Mouse (Mus musculus): ENCODE results near the gene Tmem107. TPM values are rescaled to one million over a fixed set of nuclear protein-coding genes. Genes with fewer than 3 reads are reported as not detected.

Gene Tmem107
- polyA plus RNA-seq, 1 experiment from 2014 or later, result 62.9 TPM

DNA sequence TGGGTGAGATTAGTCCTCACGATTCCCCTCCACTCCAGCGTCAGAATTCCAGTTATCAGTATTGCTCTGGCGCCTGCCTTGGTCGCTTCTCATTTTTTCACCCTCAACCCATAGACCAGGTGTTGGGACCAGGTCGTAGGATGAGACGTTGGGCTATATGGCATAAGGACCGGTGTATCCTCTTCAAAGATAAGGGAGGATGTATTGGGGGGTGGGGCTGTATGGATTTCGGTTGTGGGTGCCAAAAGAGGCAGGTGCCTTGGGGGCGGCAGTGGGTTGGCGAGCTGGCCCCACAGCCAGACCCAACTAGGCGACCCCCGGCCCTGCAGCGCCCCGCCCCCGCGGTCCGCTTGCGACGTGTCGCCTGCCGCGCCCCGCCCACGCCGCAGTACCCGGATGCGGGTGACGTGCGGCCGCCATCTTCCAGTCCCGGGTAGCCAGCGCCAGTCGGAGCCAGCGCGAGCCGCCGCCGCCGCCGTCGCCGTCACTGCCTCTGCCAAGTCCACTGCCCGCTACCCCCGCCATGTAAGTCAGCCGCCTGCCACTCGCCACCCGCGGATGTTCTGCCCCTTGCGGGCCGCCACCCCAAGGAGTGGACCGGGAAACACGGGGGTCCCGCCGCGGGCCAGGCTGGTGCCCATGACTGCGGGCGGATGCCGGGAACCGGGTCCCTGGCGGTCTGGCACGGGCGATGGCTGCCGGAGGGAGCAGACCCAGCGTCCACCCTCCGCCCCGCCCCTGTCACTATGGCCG is 17.7 kb downstream of the Tmem107 start, which contains the start of gene Vamp2:
Gene Vamp2 (plus strand): TSS at position 388 of the 753 bp plus-strand sequence.
- Histone ChIP-seq H3K36me3 (ENCODE audit: insufficient read depth, low read length) (0 out of 2 replicates have a peak, but pooled peaks cover 4% of the 10 kb centered on the region), H3K9me3 (ENCODE audit: low read length) (no peaks in the 10 kb centered on the region), H3K27me3 (replicated peaks; ENCODE audit: insufficient read depth, low read length) (no peaks in the 10 kb centered on the region), H3K27ac (ENCODE audit: low read length) (peak within 1 kb of the TSS; percentile 97), H3K4me3 (ENCODE audit: low read depth, low read length) (peak within 1 kb of the TSS; percentile 99), H3K4me2 (replicated peaks; ENCODE audit: low read depth, low read length) (peak within 1 kb of the TSS; percentile 91), H3K4me1 (ENCODE audit: insufficient read depth, low read depth, low read length) (peaks cover 10% of the 10 kb centered on the region), H3K9ac (replicated peaks; ENCODE audit: low read depth) (peak within 1 kb of the TSS; percentile 100)
- TF ChIP-seq EP300 (IDR thresholded peaks at IDR 0.05) (no peak), CTCF (IDR thresholded peaks at IDR 0.05) (no peak)
- WGBS, result 2% methylated on average over 50 of the region's 67 CpGs
- peak; percentile 85 for ATAC-seq
- peak; percentile 92 for DNase-seq (ENCODE audit: low spot score)

GRCm38 (mm10) chr11:69088856-69089615 is 18.4 kb downstream of the Tmem107 start:
- DNase-seq (ENCODE audit: low spot score), result peak; percentile 61
- Histone ChIP-seq H3K27me3 (replicated peaks; ENCODE audit: insufficient read depth, low read length) (no peaks in the 10 kb centered on the region), H3K36me3 (ENCODE audit: insufficient read depth, low read length) (0 out of 2 replicates have a peak, but pooled peaks cover 4% of the 10 kb centered on the region), H3K4me1 (ENCODE audit: insufficient read depth, low read depth, low read length) (peaks cover 10% of the 10 kb centered on the region), H3K27ac (ENCODE audit: low read length) (peak overlapping the region; percentile 97), H3K4me2 (replicated peaks; ENCODE audit: low read depth, low read length) (peak overlapping the region; percentile 91), H3K9me3 (ENCODE audit: low read length) (no peaks in the 10 kb centered on the region), H3K9ac (replicated peaks; ENCODE audit: low read depth) (peak overlapping the region; percentile 100), H3K4me3 (ENCODE audit: low read depth, low read length) (peak overlapping the region; percentile 99)
- 10% methylated on average over 22 of the region's 25 CpGs for WGBS
- TF ChIP-seq EP300 (IDR thresholded peaks at IDR 0.05) (no peak), CTCF (IDR thresholded peaks at IDR 0.05) (no peak)
- ATAC-seq, result peak; percentile 20

GRCm38 (mm10) chr11:69089616-69090290 is 19.1 kb downstream of the Tmem107 start:
- ATAC-seq (no peak), DNase-seq (ENCODE audit: low spot score) (no peak)
- H3K27me3 ChIP-seq (replicated peaks; ENCODE audit: insufficient read depth, low read length), result no peaks in the 10 kb centered on the region
- H3K9me3 ChIP-seq (ENCODE audit: low read length), result no peaks in the 10 kb centered on the region
- H3K4me3 ChIP-seq (ENCODE audit: low read depth, low read length), result peak overlapping the region; percentile 99
- TF ChIP-seq CTCF (IDR thresholded peaks at IDR 0.05) (no peak), EP300 (IDR thresholded peaks at IDR 0.05) (no peak)
- peak overlapping the region; percentile 91 for H3K4me2 ChIP-seq (replicated peaks; ENCODE audit: low read depth, low read length)
- H3K27ac ChIP-seq (ENCODE audit: low read length), result peak overlapping the region; percentile 97; the same call in 1 of the 2 replicates
- H3K36me3 ChIP-seq (ENCODE audit: insufficient read depth, low read length), result 0 out of 2 replicates have a peak, but pooled peaks cover 4% of the 10 kb centered on the region
- peaks cover 10% of the 10 kb centered on the region for H3K4me1 ChIP-seq (ENCODE audit: insufficient read depth, low read depth, low read length)
- 72% methylated on average over 12 of the region's 12 CpGs for whole genome bisulfite sequencing
- peak overlapping the region; percentile 100 for H3K9ac ChIP-seq (replicated peaks; ENCODE audit: low read depth)

GRCm38 (mm10) chr11:69090367-69090766 is 19.8 kb downstream of the Tmem107 start:
- Histone ChIP-seq H3K9me3 (ENCODE audit: low read length) (no peaks in the 10 kb centered on the region), H3K27me3 (replicated peaks; ENCODE audit: insufficient read depth, low read length) (no peaks in the 10 kb centered on the region), H3K4me3 (ENCODE audit: low read depth, low read length) (no peak overlapping the region), H3K36me3 (ENCODE audit: insufficient read depth, low read length) (0 out of 2 replicates have a peak, but pooled peaks cover 4% of the 10 kb centered on the region), H3K4me2 (replicated peaks; ENCODE audit: low read depth, low read length) (peak overlapping the region; percentile 91; the same call in 1 of the 2 replicates), H3K27ac (ENCODE audit: low read length) (peak overlapping the region; percentile 34; the same call in 1 of the 2 replicates), H3K9ac (replicated peaks; ENCODE audit: low read depth) (0 out of 2 replicates have a peak overlapping the region, but pooled peaks have one; percentile 100), H3K4me1 (ENCODE audit: insufficient read depth, low read depth, low read length) (peaks cover 10% of the 10 kb centered on the region)
- 37% methylated on average over 6 of the region's 6 CpGs for WGBS
- TF ChIP-seq CTCF (IDR thresholded peaks at IDR 0.05), result no peak
- no peak for TF ChIP-seq EP300 (IDR thresholded peaks at IDR 0.05)
- ATAC-seq, result no peak
- no peak for DNase-seq (ENCODE audit: low spot score)

DNA sequence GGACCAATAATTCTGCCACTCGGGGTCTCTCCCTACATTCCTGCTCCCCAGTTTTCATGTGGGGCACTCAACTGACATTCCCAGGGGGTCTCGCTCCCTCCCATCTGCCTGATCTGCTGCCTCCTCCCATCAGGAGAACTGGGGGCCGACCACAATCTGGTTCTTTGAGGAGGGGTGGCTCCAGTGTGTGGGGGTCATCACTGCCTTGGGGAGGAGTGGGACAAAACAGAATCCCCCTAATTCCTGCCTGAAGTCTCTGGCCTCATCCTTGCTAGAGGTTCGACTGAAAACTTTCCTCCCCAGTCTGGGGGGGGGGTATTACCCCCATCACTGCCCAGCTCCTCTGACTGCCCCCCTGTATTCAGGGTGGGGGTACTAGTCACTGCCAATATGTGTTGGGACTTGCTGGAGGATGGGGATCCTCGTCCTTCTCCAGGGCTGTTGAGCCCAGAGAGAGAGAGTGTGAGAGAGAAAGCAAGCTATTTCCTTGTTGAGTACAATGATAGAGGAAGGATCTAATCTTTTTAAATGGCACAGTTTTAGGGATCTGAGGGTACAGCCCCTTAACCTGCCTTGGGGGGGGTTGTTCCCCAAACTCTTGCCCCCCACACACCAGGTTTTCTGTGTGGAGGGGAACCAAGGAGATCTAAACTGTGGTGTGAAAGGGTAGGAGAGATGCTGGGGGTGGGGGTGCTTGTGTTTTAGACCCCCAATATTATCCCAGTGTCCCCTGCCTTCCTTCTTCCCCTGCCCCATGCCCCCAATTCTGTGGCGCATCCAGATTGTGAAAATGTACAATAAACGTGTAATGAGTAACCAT is 21.2 kb downstream of the Tmem107 start:
- Histone ChIP-seq H3K4me2 (replicated peaks; ENCODE audit: low read depth, low read length) (no peak overlapping the region), H3K27me3 (replicated peaks; ENCODE audit: insufficient read depth, low read length) (no peaks in the 10 kb centered on the region), H3K9ac (replicated peaks; ENCODE audit: low read depth) (no peak overlapping the region), H3K27ac (ENCODE audit: low read length) (peak overlapping the region; percentile 27; the same call in 1 of the 2 replicates), H3K36me3 (ENCODE audit: insufficient read depth, low read length) (0 out of 2 replicates have a peak, but pooled peaks cover 4% of the 10 kb centered on the region), H3K9me3 (ENCODE audit: low read length) (no peaks in the 10 kb centered on the region), H3K4me1 (ENCODE audit: insufficient read depth, low read depth, low read length) (peaks cover 10% of the 10 kb centered on the region), H3K4me3 (ENCODE audit: low read depth, low read length) (no peak overlapping the region)
- WGBS, result 58% methylated on average over 7 of the region's 7 CpGs
- ATAC-seq (no peak), DNase-seq (ENCODE audit: low spot score) (no peak)
- TF ChIP-seq CTCF (IDR thresholded peaks at IDR 0.05) (no peak), EP300 (IDR thresholded peaks at IDR 0.05) (no peak)
